Mouse (Mus musculus): ENCODE results near the gene Nr2f2. TPM values are rescaled to one million over a fixed set of nuclear protein-coding genes. Genes with fewer than 3 reads are reported as not detected.

Gene Nr2f2
- polyA plus RNA-seq, 1 experiment: 0.43 TPM

DNA sequence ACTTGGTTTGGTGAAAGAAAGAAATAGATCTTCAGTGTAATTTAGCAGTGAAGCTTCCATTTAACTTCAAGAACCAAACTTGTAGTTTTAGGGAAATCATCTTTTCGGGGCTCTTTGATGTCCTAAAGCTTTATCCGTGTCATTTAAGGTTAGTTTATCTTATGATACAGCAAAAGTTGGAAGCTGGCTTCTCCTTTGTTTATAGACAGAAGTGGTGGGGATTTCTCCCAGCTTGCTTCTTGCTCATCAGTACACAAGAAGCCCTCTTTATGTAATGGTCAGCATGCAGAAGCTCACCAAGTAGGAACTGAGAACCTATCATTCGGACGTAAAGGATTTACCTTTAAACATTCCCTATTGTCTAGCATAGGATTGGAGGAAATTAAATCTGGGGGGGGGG, 16.3 kb upstream of the Nr2f2 start:
- no peaks in the 10 kb centered on the region for H3K4me1 ChIP-seq
- no peak overlapping the region for H3K4me3 ChIP-seq (replicated peaks)
- no peaks in the 10 kb centered on the region for H3K27me3 ChIP-seq (replicated peaks)
- H3K36me3 ChIP-seq (replicated peaks; ENCODE audit: low read length): no peaks in the 10 kb centered on the region
- no peak for TF ChIP-seq GATA1 (IDR thresholded peaks at IDR 0.05; ENCODE audit: borderline replicate concordance, low read length)
- TF ChIP-seq FLI1 (IDR thresholded peaks at IDR 0.05; ENCODE audit: low read length): no peak
- H3K9me3 ChIP-seq: no peaks in the 10 kb centered on the region

DNA sequence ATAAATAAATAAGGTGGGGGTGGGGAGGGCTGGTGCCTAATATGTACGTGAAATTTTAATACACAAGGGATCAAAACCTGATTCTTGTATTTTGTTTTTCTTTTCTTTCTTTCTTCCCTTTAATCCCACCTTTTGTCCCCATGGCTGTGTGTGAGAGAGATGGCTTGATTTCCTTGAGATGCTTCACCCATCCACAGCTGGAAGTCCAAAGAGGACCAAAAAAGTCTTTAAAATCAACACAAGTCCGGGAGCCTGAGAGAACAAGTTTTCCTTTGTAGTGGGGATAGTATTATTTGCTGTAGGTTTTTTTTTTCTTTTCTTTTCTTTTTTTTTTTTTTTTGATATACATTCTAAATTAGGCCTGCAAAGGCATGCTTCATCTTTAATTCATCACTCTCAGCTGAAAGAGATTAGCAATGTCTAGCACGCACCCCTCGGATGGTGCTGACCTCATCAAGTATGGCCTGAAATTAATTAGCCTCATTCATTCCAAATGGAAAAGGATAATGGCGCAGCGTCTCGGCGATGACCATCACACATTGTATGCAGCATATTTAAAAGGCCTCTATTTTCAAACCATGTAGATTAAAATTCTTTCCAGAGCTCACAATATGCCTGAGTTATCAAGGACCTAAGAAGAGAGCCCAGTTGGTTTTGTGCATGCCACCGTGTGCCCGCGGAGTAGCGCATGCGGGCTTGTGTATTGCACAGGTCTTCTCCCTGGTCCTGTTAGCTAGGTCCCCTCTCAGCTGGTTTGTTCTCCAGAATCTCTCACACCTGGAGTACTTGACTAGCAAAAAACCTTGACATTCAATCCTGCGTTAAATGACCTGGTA, 15.1 kb upstream of the Nr2f2 start:
- H3K4me3 ChIP-seq (replicated peaks): no peak overlapping the region
- H3K9me3 ChIP-seq: no peaks in the 10 kb centered on the region
- no peaks in the 10 kb centered on the region for H3K4me1 ChIP-seq
- no peaks in the 10 kb centered on the region for H3K36me3 ChIP-seq (replicated peaks; ENCODE audit: low read length)
- TF ChIP-seq FLI1 (IDR thresholded peaks at IDR 0.05; ENCODE audit: low read length): no peak
- no peaks in the 10 kb centered on the region for H3K27me3 ChIP-seq (replicated peaks)

GRCm38 (mm10) chr7:70380943-70381342, 14.4 kb upstream of the Nr2f2 start:
- no peaks in the 10 kb centered on the region for H3K9me3 ChIP-seq
- no peaks in the 10 kb centered on the region for H3K36me3 ChIP-seq (replicated peaks; ENCODE audit: low read length)
- H3K4me1 ChIP-seq: no peaks in the 10 kb centered on the region
- no peak overlapping the region for H3K4me3 ChIP-seq (replicated peaks)
- TF ChIP-seq FLI1 (IDR thresholded peaks at IDR 0.05; ENCODE audit: low read length) (no peak), GATA1 (IDR thresholded peaks at IDR 0.05; ENCODE audit: borderline replicate concordance, low read length) (no peak)
- H3K27me3 ChIP-seq (replicated peaks): no peaks in the 10 kb centered on the region

- H3K9me3 ChIP-seq: no peaks in the 10 kb centered on the region
- H3K36me3 ChIP-seq (replicated peaks; ENCODE audit: low read length): no peaks in the 10 kb centered on the region
- no peaks in the 10 kb centered on the region for H3K27me3 ChIP-seq (replicated peaks)
- H3K4me3 ChIP-seq (replicated peaks): no peak overlapping the region
- H3K4me1 ChIP-seq: no peaks in the 10 kb centered on the region
- TF ChIP-seq GATA1 (IDR thresholded peaks at IDR 0.05; ENCODE audit: borderline replicate concordance, low read length) (no peak), FLI1 (IDR thresholded peaks at IDR 0.05; ENCODE audit: low read length) (no peak)
Observed at GRCm38 (mm10) chr7:70380246-70380645, 13.7 kb upstream of the Nr2f2 start.

DNA sequence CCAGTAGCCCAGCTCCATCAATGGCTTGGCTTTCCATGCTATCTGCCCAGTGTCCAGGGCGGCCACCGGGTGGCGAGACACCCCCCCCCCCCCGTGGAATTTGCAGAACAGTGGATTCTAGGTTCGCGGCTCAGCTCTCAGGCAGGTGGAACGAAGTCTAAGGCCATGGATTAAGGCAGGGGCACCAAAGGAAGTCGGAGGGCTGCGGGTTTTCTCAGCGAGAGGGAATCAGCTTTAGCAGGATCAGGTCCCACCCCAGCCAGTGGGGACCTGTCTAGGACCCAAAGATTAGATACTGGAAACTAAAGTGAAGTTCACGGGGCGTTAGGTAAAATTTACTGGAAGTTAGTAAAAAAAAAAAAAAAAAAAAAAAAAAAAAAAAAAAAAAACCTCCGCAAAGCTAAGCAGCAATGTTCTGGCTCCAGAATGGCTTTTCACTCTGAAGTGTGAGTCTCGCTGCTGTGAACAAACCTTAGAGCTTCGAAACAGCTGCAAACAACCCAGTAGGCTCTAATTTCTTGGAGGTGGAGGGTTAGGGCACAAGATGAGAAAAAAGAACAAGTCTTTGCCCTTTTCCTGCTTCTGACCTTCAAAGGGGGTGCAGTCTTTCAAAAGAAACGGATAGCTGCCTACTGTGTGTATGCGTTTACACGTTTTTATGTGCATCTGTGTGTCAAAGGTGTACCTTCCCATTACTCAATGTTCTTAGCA, 4.2 kb upstream of the Nr2f2 start:
- H3K4me1 ChIP-seq: no peaks in the 10 kb centered on the region

DNA sequence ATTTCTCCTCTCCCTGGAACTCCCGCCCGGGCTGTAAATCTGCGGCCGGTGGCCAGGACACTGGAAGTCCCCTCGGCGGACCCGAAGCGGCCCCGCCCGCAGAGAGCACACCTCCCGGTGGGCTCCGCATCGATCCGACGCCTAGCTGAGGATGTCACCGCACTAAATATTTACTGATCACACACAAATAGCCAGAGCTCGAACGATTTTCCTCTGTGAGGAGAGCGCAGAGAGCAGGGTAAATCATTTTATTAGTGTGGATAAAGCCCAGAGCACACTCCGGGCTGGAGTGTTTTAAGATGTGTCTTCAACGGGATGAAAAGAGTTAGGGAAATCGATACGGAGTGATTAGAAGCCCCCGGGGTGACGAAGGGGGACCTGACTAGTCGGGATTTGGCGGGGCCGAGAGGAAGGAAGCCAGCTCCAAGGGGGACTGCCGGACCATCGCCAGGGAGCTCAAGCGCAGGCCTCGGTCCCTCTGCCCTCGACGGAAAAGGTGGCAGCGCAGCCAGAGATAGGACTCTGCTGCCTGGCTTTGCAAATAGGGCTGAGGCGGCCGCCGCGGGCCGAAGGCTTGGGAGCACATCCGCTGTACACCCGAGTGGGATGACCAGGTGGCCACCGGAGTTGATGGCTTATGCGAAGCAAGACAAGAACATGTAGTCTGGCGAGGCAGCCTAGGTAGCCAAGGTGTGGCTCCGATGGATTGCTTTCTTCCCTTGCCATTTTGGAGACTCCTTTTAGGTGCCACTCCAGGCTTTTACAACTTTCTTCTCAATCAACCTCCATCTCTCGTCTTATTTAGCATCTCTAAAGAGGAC, 3.4 kb upstream of the Nr2f2 start:
- TF ChIP-seq FLI1 (IDR thresholded peaks at IDR 0.05; ENCODE audit: low read length) (no peak), GATA1 (IDR thresholded peaks at IDR 0.05; ENCODE audit: borderline replicate concordance, low read length) (no peak)
- peaks cover 15% of the 10 kb centered on the region for H3K9me3 ChIP-seq
- H3K4me3 ChIP-seq (replicated peaks): no peak overlapping the region
- H3K4me1 ChIP-seq: peaks cover 4% of the 10 kb centered on the region
- H3K27me3 ChIP-seq (replicated peaks): peaks cover 69% of the 10 kb centered on the region
- no peaks in the 10 kb centered on the region for H3K36me3 ChIP-seq (replicated peaks; ENCODE audit: low read length)

More for the DNA sequence above, 4.2 kb upstream of the Nr2f2 start:
- Histone ChIP-seq H3K4me3 (replicated peaks) (no peak overlapping the region), H3K27me3 (replicated peaks) (peaks cover 62% of the 10 kb centered on the region), H3K9me3 (peaks cover 15% of the 10 kb centered on the region), H3K36me3 (replicated peaks; ENCODE audit: low read length) (no peaks in the 10 kb centered on the region)
- TF ChIP-seq FLI1 (IDR thresholded peaks at IDR 0.05; ENCODE audit: low read length) (no peak), GATA1 (IDR thresholded peaks at IDR 0.05; ENCODE audit: borderline replicate concordance, low read length) (no peak)

- Histone ChIP-seq H3K27me3 (replicated peaks) (peaks cover 75% of the 10 kb centered on the region), H3K9me3 (peaks cover 15% of the 10 kb centered on the region), H3K4me3 (replicated peaks) (no peak overlapping the region), H3K4me1 (peaks cover 4% of the 10 kb centered on the region), H3K36me3 (replicated peaks; ENCODE audit: low read length) (no peaks in the 10 kb centered on the region)
- no peak for TF ChIP-seq GATA1 (IDR thresholded peaks at IDR 0.05; ENCODE audit: borderline replicate concordance, low read length)
- TF ChIP-seq FLI1 (IDR thresholded peaks at IDR 0.05; ENCODE audit: low read length): no peak
Observed at GRCm38 (mm10) chr7:70369061-70369730, 2.7 kb upstream of the Nr2f2 start.

GRCm38 (mm10) chr7:70368751-70369060, 2.2 kb upstream of the Nr2f2 start:
- no peak overlapping the region for H3K4me3 ChIP-seq (replicated peaks)
- peaks cover 77% of the 10 kb centered on the region for H3K27me3 ChIP-seq (replicated peaks)
- no peak for TF ChIP-seq GATA1 (IDR thresholded peaks at IDR 0.05; ENCODE audit: borderline replicate concordance, low read length)
- H3K9me3 ChIP-seq: peaks cover 15% of the 10 kb centered on the region
- no peaks in the 10 kb centered on the region for H3K36me3 ChIP-seq (replicated peaks; ENCODE audit: low read length)
- H3K4me1 ChIP-seq: peaks cover 4% of the 10 kb centered on the region

- Histone ChIP-seq H3K9me3 (peaks cover 15% of the 10 kb centered on the region), H3K4me1 (peaks cover 4% of the 10 kb centered on the region), H3K36me3 (replicated peaks; ENCODE audit: low read length) (no peaks in the 10 kb centered on the region), H3K27me3 (replicated peaks) (peaks cover 81% of the 10 kb centered on the region), H3K4me3 (replicated peaks) (no peak overlapping the region)
- TF ChIP-seq GATA1 (IDR thresholded peaks at IDR 0.05; ENCODE audit: borderline replicate concordance, low read length): no peak
- TF ChIP-seq FLI1 (IDR thresholded peaks at IDR 0.05; ENCODE audit: low read length): no peak
Observed at GRCm38 (mm10) chr7:70368268-70368655, 1.7 kb upstream of the Nr2f2 start.
